Mouse (Mus musculus): Measurements from ENCODE around the gene Ndrg2.
"Not testable (repeated sequence)": the region's sequence is repeated elsewhere in the genome, so short reads cannot be mapped to it uniquely, and the experiment has no call there.

Gene Ndrg2

GRCm38 (mm10) chr14:51870756-51871155 is 43.2 kb downstream of the Ndrg2 start:
- Histone ChIP-seq H3K9me3 (ENCODE audit: low read length) (no peaks in the 10 kb centered on the region), H3K4me3 (replicated peaks; ENCODE audit: low read length) (no peak overlapping the region), H3K36me3 (ENCODE audit: insufficient read depth, low read length) (no peaks in the 10 kb centered on the region), H3K4me1 (replicated peaks; ENCODE audit: low read depth, low read length) (peaks cover 11% of the 10 kb centered on the region), H3K27me3 (ENCODE audit: insufficient read depth, low read length) (no peaks in the 10 kb centered on the region)
- TF ChIP-seq CTCF (conservative IDR thresholded peaks at IDR 0.05; ENCODE audit: low read length) (no peak), POU5F1 (IDR thresholded peaks at IDR 0.05; ENCODE audit: borderline replicate concordance, low read length) (no peak), NANOG (IDR thresholded peaks at IDR 0.05; ENCODE audit: borderline replicate concordance, low read length) (no peak)

DNA sequence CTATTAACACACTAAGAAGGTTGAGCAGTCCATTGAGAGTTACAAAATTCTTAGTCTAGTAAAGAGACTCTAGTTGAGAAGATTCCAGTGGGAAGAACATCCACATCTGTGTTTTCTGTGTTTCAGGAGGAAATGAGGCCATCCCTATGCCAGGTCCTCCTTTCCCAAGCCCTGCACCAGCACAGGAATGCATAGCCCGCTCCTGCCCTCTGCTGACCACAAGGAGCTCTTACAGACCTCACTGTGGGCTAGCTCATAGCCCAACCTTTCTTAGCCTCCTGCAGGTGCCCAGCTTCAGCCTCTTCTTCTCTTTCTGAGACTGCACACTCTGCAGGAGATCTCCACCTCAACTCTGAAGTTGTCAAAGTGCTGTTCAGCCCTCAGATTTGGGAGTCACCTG is 50.4 kb downstream of the Ndrg2 start:
- not testable (repeated sequence) for H3K4me3 ChIP-seq (replicated peaks; ENCODE audit: low read length); H3K4me1 ChIP-seq (replicated peaks; ENCODE audit: low read depth, low read length)

DNA sequence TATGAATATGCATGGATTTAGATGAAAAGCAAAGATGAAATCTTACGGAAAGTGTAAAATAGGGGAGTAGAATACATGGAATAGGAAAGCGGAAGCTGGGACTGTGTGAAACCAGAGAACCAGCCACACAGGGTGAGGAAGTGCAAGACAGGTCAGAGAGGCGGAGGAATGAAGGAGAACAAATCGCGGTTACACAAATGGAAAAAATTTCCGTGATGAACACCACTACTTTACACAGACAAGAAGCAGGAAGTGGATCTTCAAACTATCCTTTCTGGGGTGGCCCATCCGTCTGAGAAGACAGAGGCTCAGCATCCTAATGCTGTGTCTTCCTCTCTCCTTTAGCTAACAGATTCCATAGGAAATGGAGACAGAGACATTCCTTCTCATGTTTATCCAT is 58.7 kb downstream of the Ndrg2 start:
- not testable (repeated sequence) for H3K4me1 ChIP-seq (replicated peaks; ENCODE audit: low read depth, low read length); H3K4me3 ChIP-seq (replicated peaks; ENCODE audit: low read length); H3K9me3 ChIP-seq (ENCODE audit: low read length); H3K36me3 ChIP-seq (ENCODE audit: insufficient read depth, low read length); H3K27me3 ChIP-seq (ENCODE audit: insufficient read depth, low read length)

More for the DNA sequence above, 50.4 kb downstream of the Ndrg2 start:
- H3K9me3 ChIP-seq (ENCODE audit: low read length); H3K36me3 ChIP-seq (ENCODE audit: insufficient read depth, low read length); H3K27me3 ChIP-seq (ENCODE audit: insufficient read depth, low read length): not testable (repeated sequence)
